In the genomic region with DNA sequence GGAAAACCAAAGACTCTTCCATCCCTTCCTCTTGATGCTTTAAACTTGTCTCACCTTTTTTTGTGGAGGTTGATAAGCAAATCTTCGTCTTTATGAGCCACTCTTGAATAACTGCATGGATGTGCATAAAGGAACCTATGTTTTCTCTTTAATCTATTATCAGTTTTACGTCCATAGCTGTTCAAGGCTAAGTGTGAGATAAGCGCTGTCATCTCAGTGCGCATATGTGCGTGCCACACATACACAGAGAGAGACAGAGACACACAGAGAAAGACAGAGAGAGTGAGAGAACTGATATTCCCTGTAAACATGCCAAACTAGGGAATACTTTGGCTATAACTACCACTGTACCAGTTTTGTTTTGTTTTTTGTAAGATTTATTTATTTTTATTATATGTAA, we compare ENCODE assay signal across 26 mouse cellular contexts.
DNase-seq lines count a peak whose midpoint lies in the region; ATAC-seq and TF ChIP-seq lines count a peak whose summit lies in the region.
"Had no signal": no experiment of that assay in that cellular context is flagged by ENCODE, and none has a peak within 500 bp of the region (broad histone marks: within the 10 kb centered on the region; RNA-seq: fewer than 3 reads in every experiment).

No protein-coding gene starts in this region.

- no peaks in the 10 kb centered on the region for H3K27me3 ChIP-seq in heart, embryonic 11.5 days (ENCODE audit: control insufficient read depth, insufficient read depth, low read length)
- H3K27me3 ChIP-seq in heart, embryonic 15.5 days = no peaks in the 10 kb centered on the region
- no peaks in the 10 kb centered on the region for H3K27me3 ChIP-seq in MEL (ENCODE audit: control insufficient read depth in 1 of 2, insufficient read depth in 2 of 2, low read length in 2 of 2)
- H3K27me3 ChIP-seq: forebrain, embryonic 15.5 days; Patski had no signal

- no peaks in the 10 kb centered on the region for H3K36me3 ChIP-seq in heart, embryonic 11.5 days (ENCODE audit: control insufficient read depth, insufficient read depth, low read length)
- H3K36me3 ChIP-seq in heart, embryonic 15.5 days = no peaks in the 10 kb centered on the region
- H3K36me3 ChIP-seq in MEL (ENCODE audit: control insufficient read depth in 1 of 2, insufficient read depth in 2 of 2, low read length in 2 of 2) = peaks cover 0 to 12% of the 10 kb centered on the region in 2 experiments; a peak in 2 of 4 replicates
- H3K36me3 ChIP-seq: embryonic facial prominence, embryonic 10.5 days; embryonic facial prominence, embryonic 13.5 days; forebrain, embryonic 12.5 days; forebrain, embryonic 15.5 days had no signal

- intact Hi-C loops in heart, postnatal 10 days (cut with DNase I) = no loop called here

- no peak overlapping the region for H3K9ac ChIP-seq in heart, embryonic 11.5 days (ENCODE audit: low read depth, low read length)
- no peak overlapping the region for H3K9ac ChIP-seq in heart, embryonic 15.5 days
- no peak overlapping the region for H3K9ac ChIP-seq in MEL (ENCODE audit: control insufficient read depth, low read depth, low read length, poor library complexity, severe bottlenecking)
- H3K9ac ChIP-seq: embryonic facial prominence, embryonic 13.5 days; forebrain, embryonic 12.5 days; forebrain, embryonic 15.5 days; hindbrain, embryonic 14.5 days had no signal

- H3K27ac ChIP-seq in heart, embryonic 11.5 days (ENCODE audit: low read depth, low read length) = 0 out of 2 replicates have a peak overlapping the region, but pooled peaks have one; percentile 79
- H3K27ac ChIP-seq in heart, embryonic 15.5 days = peak overlapping the region; percentile 86
- no peak overlapping the region for H3K27ac ChIP-seq in MEL (ENCODE audit: control insufficient read depth, low read depth, low read length)
- H3K27ac ChIP-seq: embryonic facial prominence, embryonic 10.5 days; embryonic facial prominence, embryonic 13.5 days; forebrain, embryonic 12.5 days; forebrain, embryonic 15.5 days; hindbrain, embryonic 14.5 days; hindbrain, postnatal 0 days had no signal

- no peak overlapping the region for H3K4me2 ChIP-seq in heart, embryonic 11.5 days
- no peak overlapping the region for H3K4me2 ChIP-seq in heart, embryonic 15.5 days
- H3K4me2 ChIP-seq: embryonic facial prominence, embryonic 13.5 days; forebrain, embryonic 12.5 days; forebrain, embryonic 15.5 days; hindbrain, embryonic 14.5 days had no signal

- no peak for TF ChIP-seq CTCF in MEL (IDR thresholded peaks at IDR 0.05 in 2 of 3, conservative IDR thresholded peaks at IDR 0.05 in 1 of 3; ENCODE audit: control insufficient read depth in 1 of 3, insufficient read depth in 1 of 3, low read depth in 2 of 3, low read length in 3 of 3, poor library complexity in 1 of 3, severe bottlenecking in 1 of 3)

- H3K4me3 ChIP-seq in heart, embryonic 11.5 days (ENCODE audit: low read depth, low read length) = no peak overlapping the region
- H3K4me3 ChIP-seq in heart, embryonic 15.5 days = no peak overlapping the region
- no peak overlapping the region for H3K4me3 ChIP-seq in MEL (ENCODE audit: control insufficient read depth in 1 of 2, insufficient read depth in 1 of 2, low read depth in 2 of 2, low read length in 2 of 2)
- H3K4me3 ChIP-seq: embryonic facial prominence, embryonic 10.5 days; embryonic facial prominence, embryonic 13.5 days; erythroblast, embryonic 14.5 days; forebrain, embryonic 12.5 days; forebrain, embryonic 15.5 days had no signal

- no peaks in the 10 kb centered on the region for H3K9me3 ChIP-seq in heart, embryonic 11.5 days (replicated peaks; ENCODE audit: control insufficient read depth, low read length)
- no peaks in the 10 kb centered on the region for H3K9me3 ChIP-seq in heart, embryonic 15.5 days (replicated peaks)
- H3K9me3 ChIP-seq in MEL (replicated peaks; ENCODE audit: insufficient read depth, low read length) = no peaks in the 10 kb centered on the region
- H3K9me3 ChIP-seq: embryonic facial prominence, embryonic 10.5 days; embryonic facial prominence, embryonic 13.5 days; forebrain, embryonic 12.5 days; forebrain, embryonic 15.5 days had no signal

- ATAC-seq in heart, embryonic 11.5 days (replicated peaks; ENCODE audit: insufficient number of reproducible peaks, low FRiP score, low TSS enrichment) = no peak
- ATAC-seq in heart, embryonic 15.5 days (replicated peaks; ENCODE audit: insufficient number of reproducible peaks, insufficient read depth, low FRiP score, low read depth) = no peak
- ATAC-seq: forebrain, embryonic 15.5 days; hindbrain, postnatal 0 days; inflammation-experienced regulatory T-cells, adult 6 months; intestine, embryonic 16.5 days; Patski had no signal

- 65% methylated on average over 5 of the region's 5 CpGs for WGBS in heart, embryonic 11.5 days (ENCODE audit: insufficient replicate concordance)
- WGBS in heart, embryonic 15.5 days = 77% methylated on average over 5 of the region's 5 CpGs

- peak; percentile 9 for DNase-seq in cerebellum, adult 9-10 months
- no peak for DNase-seq in cerebellum, postnatal 14 days
- no peak for DNase-seq in heart, adult 18-20 months
- DNase-seq in heart, postnatal 10 days = no peak
- no peak for DNase-seq in MEL (ENCODE audit: low read depth, low spot score)
- DNase-seq: adrenal gland, postnatal 10 days; adrenal gland, postnatal 36 days; cerebellum, adult 18-20 months; cerebellum, adult 9-11 months; cerebellum, postnatal 36 days; embryo, embryonic 11 days; gastrocnemius, postnatal 25 days; kidney, adult 18-20 months; kidney, adult 9 months had no signal

- no peaks in the 10 kb centered on the region for H3K79me2 ChIP-seq in MEL (ENCODE audit: control insufficient read depth, insufficient read depth, low read length, poor library complexity)

- peaks cover 32% of the 10 kb centered on the region for H3K4me1 ChIP-seq in heart, embryonic 11.5 days (ENCODE audit: control insufficient read depth, insufficient read depth, low read length)
- H3K4me1 ChIP-seq in heart, embryonic 15.5 days (replicated peaks) = peaks cover 56% of the 10 kb centered on the region
- H3K4me1 ChIP-seq in MEL (ENCODE audit: control insufficient read depth in 1 of 2, insufficient read depth in 2 of 2, low read length in 2 of 2) = peaks cover 16 to 20% of the 10 kb centered on the region in 2 experiments

- TF ChIP-seq RAD21 in MEL (IDR thresholded peaks at IDR 0.05; ENCODE audit: low read depth, low read length) = no peak

- peak; percentile 40 to 53 for TF ChIP-seq EP300 in MEL (IDR thresholded peaks at IDR 0.05; ENCODE audit: low read depth in 1 of 2, low read length in 2 of 2)

- TF ChIP-seq POLR2A in MEL (IDR thresholded peaks at IDR 0.05; ENCODE audit: control insufficient read depth in 1 of 2, insufficient read depth in 1 of 2, low read depth in 1 of 2, low read length in 2 of 2, poor library complexity in 1 of 2) = no peak

TF ChIP-seq in MEL, 35 proteins besides CTCF, POLR2A, EP300 and RAD21:
- TF ChIP-seq ETS1 (IDR thresholded peaks at IDR 0.05; ENCODE audit: low read depth, low read length) (peak; percentile 51), TCF12 (IDR thresholded peaks at IDR 0.05; ENCODE audit: low read depth, low read length) (peak; percentile 65), NRF1 (IDR thresholded peaks at IDR 0.05; ENCODE audit: insufficient read depth, low read depth, low read length, poor library complexity, severe bottlenecking) (0 out of 2 replicates have a peak, but pooled peaks have one; percentile 20), MYB (IDR thresholded peaks at IDR 0.05; ENCODE audit: low read depth, low read length) (no peak), GATA1 (IDR thresholded peaks at IDR 0.05; ENCODE audit: low read depth, low read length) (peak; percentile 52), JUND (IDR thresholded peaks at IDR 0.05; ENCODE audit: low read depth, low read length) (no peak)
